Mouse (Mus musculus) 3T3-L1 (cell line): ENCODE measurements around the gene Rwdd3.

Experiments
- DNase-seq: peaks from one replicate; pipeline ENCODE4 v3.0.0-alpha.2; 2015; ENCODE audit warnings: low read depth, low spot score

Gene Rwdd3

GRCm38 (mm10) chr3:121160424-121160823, 11.1 kb downstream of the Rwdd3 start:
- DNase-seq, result no peak

DNA sequence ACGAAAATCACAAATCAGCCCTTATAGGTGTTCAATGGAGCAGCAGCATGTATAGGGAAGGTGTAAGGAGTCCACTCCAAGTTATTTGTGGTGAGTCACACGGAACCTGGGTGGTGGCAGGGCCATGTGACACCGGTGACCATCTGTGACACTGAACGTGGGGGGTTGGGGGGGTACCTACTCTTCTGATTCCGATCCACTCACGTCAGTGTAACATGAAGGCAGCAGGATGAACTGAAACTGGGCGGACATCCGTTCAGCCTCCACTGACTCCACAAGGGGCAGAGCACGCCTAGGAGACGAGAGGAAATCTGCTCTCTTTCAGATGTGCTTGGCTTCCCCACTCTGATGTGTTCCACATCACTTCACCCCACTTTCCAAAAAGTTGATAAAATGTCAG, 11.9 kb downstream of the Rwdd3 start:
- DNase-seq, result no peak

DNA sequence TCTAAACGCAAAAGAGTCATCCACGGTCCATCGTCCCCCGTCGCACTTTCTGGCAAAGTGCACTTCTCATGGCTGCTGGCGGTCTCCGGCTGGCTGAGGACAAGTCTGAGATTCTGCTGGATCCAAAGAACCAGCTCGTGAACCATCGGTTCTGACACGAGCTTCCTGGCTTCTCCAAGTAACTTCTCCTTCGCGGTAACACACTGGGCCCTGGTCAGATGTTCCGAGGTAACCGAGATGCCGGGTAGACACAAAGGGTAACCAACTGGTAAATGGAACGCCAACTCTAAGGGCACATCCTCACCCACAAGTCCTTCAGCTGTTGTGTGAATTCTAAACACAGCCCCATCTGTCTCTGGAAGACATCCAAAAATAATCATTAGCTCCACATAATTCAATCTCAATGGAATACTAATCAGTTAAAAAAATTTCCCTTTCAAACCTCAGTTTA, 12.6 kb downstream of the Rwdd3 start:
- no peak for DNase-seq

DNA sequence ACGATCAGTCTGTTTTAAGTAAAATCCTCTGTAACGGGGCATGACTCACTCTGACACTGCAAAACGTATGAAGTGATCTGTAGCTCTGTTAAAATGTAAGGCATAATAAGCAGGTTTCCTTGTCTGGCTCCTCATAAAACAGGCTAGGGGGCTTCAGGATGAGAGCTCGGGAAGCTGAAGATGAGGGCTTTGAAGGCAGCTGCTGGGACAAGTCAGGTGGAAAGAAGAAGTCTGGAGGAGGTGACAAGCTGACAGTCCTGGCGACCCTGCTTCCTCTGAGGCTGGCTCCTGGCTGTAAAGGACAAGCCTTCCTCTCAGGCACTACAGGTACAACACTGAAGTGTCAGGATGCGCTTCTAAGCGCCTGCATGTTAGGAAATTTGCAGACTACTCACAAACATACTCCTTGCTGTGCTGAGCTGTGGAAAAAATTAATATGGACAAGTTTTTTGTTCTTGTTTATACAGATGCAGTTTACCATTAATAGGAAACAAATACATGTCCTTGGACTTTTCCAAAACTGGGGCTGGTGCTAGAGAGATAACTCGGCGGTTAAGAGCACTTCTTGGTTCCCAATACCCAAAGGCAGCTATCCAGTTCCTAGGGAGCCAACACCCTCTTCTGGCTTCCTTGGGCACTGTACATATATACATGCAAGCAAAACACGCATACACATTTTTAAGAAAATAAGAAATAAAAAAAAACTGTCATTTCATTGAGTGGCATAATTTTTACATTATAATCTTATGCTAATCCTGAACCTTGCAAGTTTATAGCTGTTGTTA, 13.8 kb downstream of the Rwdd3 start:
- DNase-seq, result no peak

GRCm38 (mm10) chr3:121156451-121157186, 14.9 kb downstream of the Rwdd3 start:
- DNase-seq, result no peak

DNA sequence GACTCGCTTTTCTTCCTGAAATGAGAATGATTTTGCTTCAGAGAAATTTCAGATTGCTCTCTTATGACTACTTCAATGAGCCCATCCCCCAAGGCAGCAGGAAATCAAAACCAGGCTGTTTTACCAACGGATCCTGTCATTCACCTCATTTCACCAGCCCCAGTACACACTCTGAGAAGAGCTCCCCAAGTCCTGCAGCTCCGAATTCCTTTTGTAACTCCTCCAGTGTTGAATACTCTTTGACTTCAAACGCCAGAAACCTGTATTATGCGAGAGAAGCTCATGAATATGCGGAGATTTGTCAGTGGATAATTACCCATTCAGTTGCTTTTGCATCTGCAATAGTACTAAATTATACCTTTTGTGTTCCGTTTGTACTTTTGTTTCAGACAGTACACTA, 15.5 kb downstream of the Rwdd3 start:
- DNase-seq, result no peak

GRCm38 (mm10) chr3:121133937-121134336, 37.6 kb downstream of the Rwdd3 start:
- no peak for DNase-seq

DNA sequence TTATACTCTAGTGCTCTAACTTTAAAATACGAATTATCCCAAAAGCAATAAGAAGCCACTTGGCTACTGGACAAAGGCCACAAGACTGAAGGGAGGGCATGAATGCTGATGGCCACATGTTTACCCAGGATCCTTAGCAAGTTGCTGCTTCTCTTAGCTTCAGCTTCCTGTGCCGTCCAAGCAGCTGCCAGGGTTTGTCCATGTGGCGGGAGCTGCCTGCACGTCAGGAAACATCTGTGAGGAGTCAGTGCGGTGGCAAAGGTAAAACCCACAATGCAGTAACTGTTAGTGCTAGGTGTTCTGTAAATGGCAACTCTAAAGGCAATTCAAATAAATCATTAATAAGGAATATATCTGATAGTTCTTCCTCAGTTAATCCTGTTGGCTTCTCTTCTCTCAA, 38.5 kb downstream of the Rwdd3 start:
- DNase-seq, result no peak

GRCm38 (mm10) chr3:121127171-121127570, 44.3 kb downstream of the Rwdd3 start:
- DNase-seq, result peak; percentile 62

- peak; percentile 88 for DNase-seq
These were observed 45.0 kb downstream of the Rwdd3 start for GRCm38 (mm10) chr3:121126476-121126875.

DNA sequence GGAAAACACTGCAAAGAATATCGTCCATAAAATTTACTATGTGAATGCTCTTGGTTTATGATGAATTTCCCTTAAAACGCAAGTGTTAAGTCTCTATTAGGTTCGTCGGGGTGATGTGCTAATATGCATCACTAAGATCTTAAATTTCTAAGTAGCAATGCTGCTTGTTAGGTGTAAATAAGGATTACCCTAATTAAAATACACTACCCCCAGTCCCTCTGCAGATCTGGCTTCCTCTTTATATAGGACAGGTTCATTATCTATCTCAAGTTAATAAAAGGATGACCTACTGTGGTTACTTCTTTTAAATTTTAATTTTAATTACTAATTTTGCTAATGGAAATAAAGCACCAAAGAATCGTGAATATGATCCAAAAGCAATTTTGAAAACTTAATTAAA, 50.4 kb downstream of the Rwdd3 start:
- DNase-seq, result no peak

- DNase-seq, result no peak
These were observed 54.9 kb downstream of the Rwdd3 start for GRCm38 (mm10) chr3:121116590-121116989.

- DNase-seq, result no peak
These were observed 55.4 kb downstream of the Rwdd3 start for GRCm38 (mm10) chr3:121116067-121116466.

- DNase-seq, result no peak
These were observed 60.4 kb downstream of the Rwdd3 start for GRCm38 (mm10) chr3:121111068-121111467.

DNA sequence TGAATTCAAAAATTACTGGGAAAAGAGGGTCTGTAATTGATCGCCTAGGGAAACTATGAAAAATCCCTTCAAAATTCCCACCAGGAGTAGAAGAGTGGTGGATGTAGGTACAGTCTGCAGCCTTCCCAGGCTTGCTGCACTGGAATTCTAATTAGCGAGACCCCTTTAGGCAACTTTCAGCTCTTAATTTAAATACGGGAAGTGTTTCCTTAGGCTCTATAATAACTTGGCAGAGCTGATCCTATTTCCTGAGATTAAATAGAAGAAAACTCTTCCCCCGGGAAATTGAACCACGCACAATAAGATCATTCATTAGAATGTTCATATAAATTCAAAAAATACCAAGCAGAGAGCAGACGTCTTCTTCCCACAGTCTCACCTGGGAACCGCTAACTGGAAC, 61.1 kb downstream of the Rwdd3 start:
- DNase-seq, result no peak

DNA sequence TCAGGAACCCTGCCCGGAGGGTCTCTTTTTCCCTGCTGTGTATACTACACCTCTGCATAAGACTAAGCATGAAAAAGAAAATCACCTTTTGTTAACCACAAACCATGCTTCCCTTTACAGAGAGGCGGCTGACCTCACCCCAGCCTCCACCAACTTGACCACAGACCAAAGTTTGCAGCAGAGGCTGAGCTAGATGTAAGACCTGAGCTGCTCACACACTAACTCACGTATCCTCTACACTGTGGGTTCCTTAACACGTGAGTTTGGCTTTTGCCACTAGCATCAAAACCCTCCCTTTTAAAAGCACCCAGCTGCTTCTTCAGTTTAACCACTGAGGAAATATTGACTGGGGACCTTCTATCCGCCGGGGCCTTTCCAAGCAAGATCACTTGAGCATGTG, 64.0 kb downstream of the Rwdd3 start:
- DNase-seq, result no peak

DNA sequence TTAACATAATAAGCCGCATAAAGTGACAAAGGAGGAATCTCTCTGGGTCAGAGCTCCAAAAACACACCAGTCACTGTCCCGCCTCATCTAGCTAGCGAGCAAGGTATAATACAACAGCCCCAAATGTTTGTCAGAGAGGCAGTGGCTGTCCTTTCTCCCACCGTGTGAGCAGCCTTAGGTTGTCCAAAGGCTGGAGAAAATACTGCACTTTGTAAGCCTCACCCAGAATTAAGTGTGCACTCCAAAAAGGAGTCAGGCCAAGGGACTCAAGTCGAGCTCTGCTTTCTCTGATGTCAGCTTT, 66.1 kb downstream of the Rwdd3 start:
- DNase-seq, result peak; percentile 11
